Mouse (Mus musculus) testis, adult 10 weeks (tissue): ENCODE data around the gene Abi3bp. TPM values are rescaled to one million over a fixed set of nuclear protein-coding genes. Genes with fewer than 3 reads are reported as not detected.

ENCODE experiments used
- polyA plus RNA-seq: library from polyadenylated mRNA; stranded (reverse); fragments of 350-450 nt; fragmentation: Illumina TruSeq; extraction: RNeasy Lipid Tissue Mini Kit (QIAGEN cat#74804); gene quantifications from one replicate; pipeline ENCODE4 v1.2.3, GENCODE M21; 2014; ENCODE audit warnings: low read depth, low replicate concordance

Abi3bp gene
- 3.9 TPM for polyA plus RNA-seq

DNA sequence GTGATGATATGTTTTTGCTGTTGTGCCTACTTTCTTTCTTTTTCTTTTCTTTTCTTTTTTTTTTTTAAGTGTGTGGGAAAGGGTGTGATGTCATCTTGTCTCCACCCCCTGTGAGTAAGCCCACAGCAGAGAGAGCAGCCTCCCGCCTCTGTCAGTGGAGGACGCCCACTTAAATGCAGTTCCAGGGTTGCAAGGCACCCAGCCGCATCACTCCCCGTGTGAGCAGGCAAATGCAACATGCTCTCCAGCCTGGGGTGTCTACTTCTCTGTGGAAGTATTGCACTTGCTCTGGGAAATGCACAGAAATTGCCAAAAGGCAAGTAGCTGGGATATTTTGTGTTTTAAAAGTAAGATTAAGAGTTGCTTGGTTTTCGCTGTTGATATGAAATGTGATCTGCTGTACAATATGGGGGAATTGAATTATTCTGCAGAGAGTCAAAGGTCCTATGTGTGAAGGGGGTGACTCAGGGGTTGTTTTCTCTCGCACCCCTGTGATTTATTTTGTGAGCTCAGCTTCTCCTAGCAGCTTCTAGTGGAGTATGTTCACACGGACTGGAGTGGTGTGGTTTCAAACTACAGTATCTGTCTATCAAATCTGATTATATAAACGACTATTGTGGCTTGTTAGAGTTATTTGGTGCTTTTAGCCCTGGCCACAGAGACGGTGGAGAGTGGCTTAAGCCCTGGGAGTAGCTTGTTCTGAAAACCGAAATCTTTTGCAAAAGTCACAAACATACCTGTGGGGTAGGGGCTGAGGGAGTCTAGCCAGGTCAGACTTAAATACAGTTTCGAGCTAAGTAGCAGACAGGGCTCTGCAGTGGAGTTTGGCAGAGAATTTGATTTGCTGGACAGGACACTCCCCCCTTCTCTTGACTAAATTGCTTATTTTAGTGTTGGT lies at the start of gene Abi3bp:
Gene Abi3bp (plus strand): TSS at position 202 of the 898 bp plus-strand sequence.

DNA sequence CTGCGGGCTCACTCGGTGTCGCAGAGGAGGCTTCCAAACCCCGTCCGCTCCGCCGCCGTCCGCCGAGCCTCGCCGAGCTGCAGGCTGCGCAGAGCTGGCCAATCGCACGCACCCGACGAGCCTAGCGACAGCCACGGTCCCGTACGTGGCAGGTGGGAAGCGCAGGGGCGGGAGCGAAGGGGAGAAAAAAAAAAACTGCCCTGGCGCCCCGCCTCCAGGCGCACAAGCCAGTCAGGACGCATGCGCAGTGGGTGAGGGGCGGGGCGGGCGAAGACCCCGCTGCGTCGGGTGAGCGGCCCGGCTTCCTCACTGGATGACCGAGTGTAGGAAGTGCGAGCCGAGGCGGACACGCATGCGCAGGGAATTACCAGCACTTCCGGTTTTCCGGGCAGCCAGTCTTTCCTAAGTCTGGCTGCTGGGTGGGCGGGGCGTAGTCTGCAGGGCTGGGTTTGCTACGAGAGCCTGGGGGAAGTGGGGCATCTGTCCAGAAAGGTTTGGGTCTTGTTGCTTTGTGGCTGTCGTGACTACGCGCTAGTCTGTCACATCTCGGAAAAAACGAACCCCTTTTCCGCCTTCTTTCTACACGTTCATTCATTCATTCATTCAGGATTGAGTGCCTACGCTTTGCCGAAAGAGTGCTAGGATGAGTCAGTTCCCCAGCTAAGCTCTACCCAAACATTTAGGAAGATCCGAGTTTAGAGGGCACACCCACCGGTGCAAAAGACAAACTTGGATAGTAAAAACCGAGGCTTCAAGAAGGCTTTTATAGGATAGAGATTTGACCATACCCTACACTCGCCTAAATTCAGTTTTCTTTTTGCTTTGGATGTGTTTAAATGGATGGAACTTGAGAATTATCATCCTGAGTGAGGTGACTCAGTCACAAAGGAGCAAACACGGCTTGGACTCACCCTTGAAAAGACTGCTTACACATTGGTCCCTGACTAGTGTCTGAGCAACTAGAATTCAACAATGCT lies 239.8 kb downstream of the Abi3bp start, which contains the start of gene Tfg:
Gene Tfg (minus strand): TSS at position 227 of the 977 bp plus-strand sequence.

Other genes starting within 250 kb of the Abi3bp start
- 193 TPM for gene Tfg, start 239.6 kb downstream of the Abi3bp start, polyA plus RNA-seq